Mouse (Mus musculus): ENCODE measurements around the gene Triobp. TPM values are rescaled to one million over a fixed set of nuclear protein-coding genes. Genes with fewer than 3 reads are reported as not detected.

The Triobp gene
- polyA plus RNA-seq, 1 experiment, result 56.3 TPM

GRCm38 (mm10) chr15:79018886-79019285 is 71.4 kb downstream of the Triobp start:
- no peak for TF ChIP-seq POLR2A (IDR thresholded peaks at IDR 0.05; ENCODE audit: borderline replicate concordance, extremely low read depth, low read depth, low read length)
- TF ChIP-seq CTCF (IDR thresholded peaks at IDR 0.05; ENCODE audit: insufficient read depth, low read length), result no peak
- no peak overlapping the region for H3K4me3 ChIP-seq (replicated peaks; ENCODE audit: extremely low read depth, low read depth, low read length)
- H3K4me1 ChIP-seq (ENCODE audit: control insufficient read depth, insufficient read depth, low read length), result no peaks in the 10 kb centered on the region
- DNase-seq, result no peak
- 64% methylated on average over 3 of the region's 3 CpGs for WGBS

GRCm38 (mm10) chr15:79022671-79023230 is 75.2 kb downstream of the Triobp start:
- WGBS, result 54% methylated on average over 10 of the region's 10 CpGs
- DNase-seq, result no peak
- TF ChIP-seq POLR2A (IDR thresholded peaks at IDR 0.05; ENCODE audit: borderline replicate concordance, extremely low read depth, low read depth, low read length) (no peak), CTCF (IDR thresholded peaks at IDR 0.05; ENCODE audit: insufficient read depth, low read length) (no peak)
- no peak overlapping the region for H3K4me3 ChIP-seq (replicated peaks; ENCODE audit: extremely low read depth, low read depth, low read length)
- peaks cover 5% of the 10 kb centered on the region; the same call in 1 of the 2 replicates for H3K4me1 ChIP-seq (ENCODE audit: control insufficient read depth, insufficient read depth, low read length)

- Histone ChIP-seq H3K4me3 (replicated peaks; ENCODE audit: extremely low read depth, low read depth, low read length) (no peak overlapping the region), H3K4me1 (ENCODE audit: control insufficient read depth, insufficient read depth, low read length) (peaks cover 5% of the 10 kb centered on the region; the same call in 1 of the 2 replicates)
- TF ChIP-seq POLR2A (IDR thresholded peaks at IDR 0.05; ENCODE audit: borderline replicate concordance, extremely low read depth, low read depth, low read length) (no peak), CTCF (IDR thresholded peaks at IDR 0.05; ENCODE audit: insufficient read depth, low read length) (no peak)
- whole genome bisulfite sequencing, result 81% methylated on average over 1 of the region's 1 CpGs
- DNase-seq, result no peak
Measured at GRCm38 (mm10) chr15:79023366-79023765, 75.8 kb downstream of the Triobp start.

- Histone ChIP-seq H3K4me3 (replicated peaks; ENCODE audit: extremely low read depth, low read depth, low read length) (no peak overlapping the region), H3K4me1 (ENCODE audit: control insufficient read depth, insufficient read depth, low read length) (peaks cover 15% of the 10 kb centered on the region)
- no peak for TF ChIP-seq POLR2A (IDR thresholded peaks at IDR 0.05; ENCODE audit: borderline replicate concordance, extremely low read depth, low read depth, low read length)
- TF ChIP-seq CTCF (IDR thresholded peaks at IDR 0.05; ENCODE audit: insufficient read depth, low read length), result no peak
- DNase-seq, result no peak
- WGBS, result 20% methylated on average over 18 of the region's 18 CpGs
Measured at GRCm38 (mm10) chr15:79025687-79026308, 78.3 kb downstream of the Triobp start.

GRCm38 (mm10) chr15:79026511-79027290 is 79.2 kb downstream of the Triobp start:
- H3K4me3 ChIP-seq (replicated peaks; ENCODE audit: extremely low read depth, low read depth, low read length), result no peak overlapping the region

GRCm38 (mm10) chr15:79027291-79028205 is 80.0 kb downstream of the Triobp start:
- WGBS, result 7% methylated on average over 46 of the region's 46 CpGs
- peaks cover 17% of the 10 kb centered on the region for H3K4me1 ChIP-seq (ENCODE audit: control insufficient read depth, insufficient read depth, low read length)
- no peak for DNase-seq
- TF ChIP-seq CTCF (IDR thresholded peaks at IDR 0.05; ENCODE audit: insufficient read depth, low read length), result no peak
- TF ChIP-seq POLR2A (IDR thresholded peaks at IDR 0.05; ENCODE audit: borderline replicate concordance, extremely low read depth, low read depth, low read length), result no peak
- H3K4me3 ChIP-seq (replicated peaks; ENCODE audit: extremely low read depth, low read depth, low read length), result peak overlapping the region; percentile 81

More at GRCm38 (mm10) chr15:79026511-79027290, 79.2 kb downstream of the Triobp start:
- peaks cover 17% of the 10 kb centered on the region for H3K4me1 ChIP-seq (ENCODE audit: control insufficient read depth, insufficient read depth, low read length)
- no peak for DNase-seq
- TF ChIP-seq CTCF (IDR thresholded peaks at IDR 0.05; ENCODE audit: insufficient read depth, low read length), result no peak
- no peak for TF ChIP-seq POLR2A (IDR thresholded peaks at IDR 0.05; ENCODE audit: borderline replicate concordance, extremely low read depth, low read depth, low read length)
- 57% methylated on average over 14 of the region's 14 CpGs for WGBS

- Histone ChIP-seq H3K4me3 (replicated peaks; ENCODE audit: extremely low read depth, low read depth, low read length) (peak within 1 kb of the TSS; percentile 81), H3K4me1 (ENCODE audit: control insufficient read depth, insufficient read depth, low read length) (peaks cover 17% of the 10 kb centered on the region)
- peak; percentile 93 for DNase-seq
- under 1% methylated on average over 58 of the region's 58 CpGs for WGBS
- TF ChIP-seq POLR2A (IDR thresholded peaks at IDR 0.05; ENCODE audit: borderline replicate concordance, extremely low read depth, low read depth, low read length) (peak; percentile 91), CTCF (IDR thresholded peaks at IDR 0.05; ENCODE audit: insufficient read depth, low read length) (no peak)
Measured at GRCm38 (mm10) chr15:79028237-79028738, 80.8 kb downstream of the Triobp start, which contains the start of gene H1f0. H1f0 (plus strand) TSS chr15:79028450.

- Histone ChIP-seq H3K4me1 (ENCODE audit: control insufficient read depth, insufficient read depth, low read length) (peaks cover 17% of the 10 kb centered on the region), H3K4me3 (replicated peaks; ENCODE audit: extremely low read depth, low read depth, low read length) (peak overlapping the region; percentile 81)
- TF ChIP-seq CTCF (IDR thresholded peaks at IDR 0.05; ENCODE audit: insufficient read depth, low read length) (no peak), POLR2A (IDR thresholded peaks at IDR 0.05; ENCODE audit: borderline replicate concordance, extremely low read depth, low read depth, low read length) (peak; percentile 26; the same call in 1 of the 2 replicates)
- 10% methylated on average over 16 of the region's 16 CpGs for WGBS
- no peak for DNase-seq
Measured at GRCm38 (mm10) chr15:79028823-79029484, 81.4 kb downstream of the Triobp start.
